Mouse (Mus musculus) forebrain, embryonic 14.5 days (tissue): Measurements from ENCODE around the gene Plekha7. TPM values are rescaled to one million over a fixed set of nuclear protein-coding genes. Genes with fewer than 3 reads are reported as not detected.

Experiments used
- ATAC-seq: fragments of 200-750 bp; cut with Nextera tagmentation; 2 replicates; pipeline ENCODE4 v1.8.0; 2017; ENCODE audit warnings: mild to moderate bottlenecking, moderate library complexity
- DNase-seq: peaks from one replicate; pipeline ENCODE4 v3.0.0-alpha.2; 2015; ENCODE audit warnings: low spot score
- H3K27ac ChIP-seq: fragments of 300-500 bp; sonication (generic); 2 replicates; pipeline ENCODE4 v1.5.1; 2014; ENCODE audit warnings: low read depth, mild to moderate bottlenecking, control low read depth, low read length, moderate library complexity
- H3K27me3 ChIP-seq: fragments of 300-500 bp; sonication (generic); replicated peaks from 2 replicates; pipeline ENCODE4 v1.6.1; 2014; ENCODE audit warnings: low read length, control low read depth, mixed read lengths; ENCODE audit not compliant: control insufficient read depth, insufficient read depth
- H3K36me3 ChIP-seq: fragments of 300-500 bp; sonication (generic); 2 replicates; pipeline ENCODE4 v1.6.1; 2014; ENCODE audit warnings: low read length, control low read depth; ENCODE audit not compliant: control insufficient read depth, insufficient read depth
- H3K4me1 ChIP-seq: fragments of 300-500 bp; sonication (generic); 2 replicates; pipeline ENCODE4 v1.6.1; 2014; ENCODE audit warnings: antibody characterized with exemption, low read length, control low read depth; ENCODE audit not compliant: control insufficient read depth, insufficient read depth
- H3K4me2 ChIP-seq: fragments of 300-500 bp; sonication (generic); 2 replicates; pipeline ENCODE4 v1.6.1; 2014; ENCODE audit warnings: mild to moderate bottlenecking, control low read depth, low read length
- H3K4me3 ChIP-seq: fragments of 300-500 bp; sonication (generic); 2 replicates; pipeline ENCODE4 v1.5.1; 2014; ENCODE audit warnings: low read depth, low read length, control low read depth
- H3K9ac ChIP-seq: fragments of 300-500 bp; sonication (generic); 2 replicates; pipeline ENCODE4 v1.6.1; 2014; ENCODE audit warnings: mild to moderate bottlenecking, low read length, control low read depth, moderate library complexity
- H3K9me3 ChIP-seq: fragments of 300-500 bp; sonication (generic); replicated peaks from 2 replicates; pipeline ENCODE4 v1.6.1; 2016; ENCODE audit warnings: low read length, control low read depth, mixed read lengths; ENCODE audit not compliant: control insufficient read depth
- WGBS: fragments of 180-500 bp; shearing (Covaris S2); extraction: QIAGEN DNeasy Blood & Tissue Kit; methylation state at CpG from one replicate; pipeline ENCODE4 v1.1.7; 2014; 5-methylcytosine and 5-hydroxymethylcytosine counted together
- polyA plus RNA-seq: library from polyadenylated mRNA; unstranded; fragments of >200 nt; fragmentation: Nextera tagmentation; extraction: Ambion mirVana; gene quantifications from 2 replicates; pipeline ENCODE4 v1.2.1, GENCODE M21; 2014

The Plekha7 gene
- polyA plus RNA-seq, 1 experiment from 2014 or later = 3.1 TPM

GRCm38 (mm10) chr7:116161544-116161943 is 146.6 kb downstream of the Plekha7 start:
- ATAC-seq = peak; percentile 68; the same call in 1 of the 2 replicates
- WGBS = 29% methylated on average over 5 of the region's 5 CpGs
- H3K36me3 ChIP-seq = 0 out of 2 replicates have a peak, but pooled peaks cover 8% of the 10 kb centered on the region
- H3K27me3 ChIP-seq = no peaks in the 10 kb centered on the region
- no peaks in the 10 kb centered on the region for H3K9me3 ChIP-seq
- H3K4me1 ChIP-seq = no peaks in the 10 kb centered on the region
- DNase-seq = peak; percentile 78
- no peak overlapping the region for H3K4me3 ChIP-seq
- no peak overlapping the region for H3K4me2 ChIP-seq
- no peak overlapping the region for H3K9ac ChIP-seq
- no peak overlapping the region for H3K27ac ChIP-seq

- H3K27ac ChIP-seq = no peak overlapping the region
- 87% methylated on average over 14 of the region's 14 CpGs for WGBS
- no peaks in the 10 kb centered on the region for H3K27me3 ChIP-seq
- 0 out of 2 replicates have a peak, but pooled peaks cover 4% of the 10 kb centered on the region for H3K36me3 ChIP-seq
- H3K4me2 ChIP-seq = no peak overlapping the region
- H3K4me1 ChIP-seq = no peaks in the 10 kb centered on the region
- no peaks in the 10 kb centered on the region for H3K9me3 ChIP-seq
- no peak for DNase-seq
- no peak overlapping the region for H3K4me3 ChIP-seq
- H3K9ac ChIP-seq = no peak overlapping the region
- ATAC-seq = no peak
Measured at GRCm38 (mm10) chr7:116156894-116157143, 151.4 kb downstream of the Plekha7 start.

GRCm38 (mm10) chr7:116156072-116156893 is 151.9 kb downstream of the Plekha7 start:
- H3K4me2 ChIP-seq = no peak overlapping the region
- 0 out of 2 replicates have a peak, but pooled peaks cover 4% of the 10 kb centered on the region for H3K36me3 ChIP-seq
- H3K9ac ChIP-seq = no peak overlapping the region
- H3K27me3 ChIP-seq = no peaks in the 10 kb centered on the region
- no peak overlapping the region for H3K4me3 ChIP-seq
- H3K4me1 ChIP-seq = no peaks in the 10 kb centered on the region
- WGBS = 82% methylated on average over 17 of the region's 17 CpGs
- DNase-seq (no peak), ATAC-seq (no peak)
- no peak overlapping the region for H3K27ac ChIP-seq
- H3K9me3 ChIP-seq = no peaks in the 10 kb centered on the region

GRCm38 (mm10) chr7:116153781-116154368 is 154.3 kb downstream of the Plekha7 start:
- Histone ChIP-seq H3K9ac (no peak overlapping the region), H3K9me3 (no peaks in the 10 kb centered on the region), H3K27ac (no peak overlapping the region), H3K4me2 (no peak overlapping the region), H3K36me3 (0 out of 2 replicates have a peak, but pooled peaks cover 4% of the 10 kb centered on the region), H3K4me3 (no peak overlapping the region), H3K27me3 (no peaks in the 10 kb centered on the region), H3K4me1 (no peaks in the 10 kb centered on the region)
- WGBS = 87% methylated on average over 2 of the region's 2 CpGs
- ATAC-seq (no peak), DNase-seq (no peak)

GRCm38 (mm10) chr7:116149568-116149967 is 158.6 kb downstream of the Plekha7 start:
- Histone ChIP-seq H3K27me3 (no peaks in the 10 kb centered on the region), H3K9me3 (no peaks in the 10 kb centered on the region), H3K4me3 (no peak overlapping the region), H3K9ac (no peak overlapping the region), H3K36me3 (no peaks in the 10 kb centered on the region), H3K4me2 (no peak overlapping the region), H3K4me1 (no peaks in the 10 kb centered on the region), H3K27ac (no peak overlapping the region)
- ATAC-seq (no peak), DNase-seq (no peak)
- WGBS = 79% methylated on average over 4 of the region's 4 CpGs

- ATAC-seq (no peak), DNase-seq (no peak)
- H3K4me3 ChIP-seq = no peak overlapping the region
- no peak overlapping the region for H3K4me2 ChIP-seq
- WGBS = 95% methylated on average over 2 of the region's 2 CpGs
- no peaks in the 10 kb centered on the region for H3K4me1 ChIP-seq
- H3K9me3 ChIP-seq = no peaks in the 10 kb centered on the region
- H3K27me3 ChIP-seq = no peaks in the 10 kb centered on the region
- H3K9ac ChIP-seq = no peak overlapping the region
- H3K27ac ChIP-seq = no peak overlapping the region
- H3K36me3 ChIP-seq = peaks cover 8% of the 10 kb centered on the region; the same call in 1 of the 2 replicates
Measured at GRCm38 (mm10) chr7:116147114-116147513, 161.1 kb downstream of the Plekha7 start.

- no peak overlapping the region for H3K9ac ChIP-seq
- no peak overlapping the region for H3K4me3 ChIP-seq
- no peak for DNase-seq
- H3K27me3 ChIP-seq = no peaks in the 10 kb centered on the region
- peaks cover 20% of the 10 kb centered on the region for H3K36me3 ChIP-seq
- H3K4me1 ChIP-seq = no peaks in the 10 kb centered on the region
- 97% methylated on average over 6 of the region's 6 CpGs for WGBS
- ATAC-seq = no peak
- no peak overlapping the region for H3K27ac ChIP-seq
- no peak overlapping the region for H3K4me2 ChIP-seq
- no peaks in the 10 kb centered on the region for H3K9me3 ChIP-seq
Measured at GRCm38 (mm10) chr7:116145030-116145429, 163.1 kb downstream of the Plekha7 start.

- Histone ChIP-seq H3K27ac (no peak overlapping the region), H3K9me3 (no peaks in the 10 kb centered on the region), H3K4me1 (no peaks in the 10 kb centered on the region), H3K36me3 (peaks cover 25% of the 10 kb centered on the region), H3K9ac (no peak overlapping the region), H3K4me3 (no peak overlapping the region), H3K4me2 (no peak overlapping the region), H3K27me3 (no peaks in the 10 kb centered on the region)
- peak; percentile 24 for DNase-seq
- WGBS = 72% methylated on average over 3 of the region's 3 CpGs
- no peak for ATAC-seq
Measured at GRCm38 (mm10) chr7:116137671-116138070, 170.5 kb downstream of the Plekha7 start.

- H3K4me3 ChIP-seq = no peak overlapping the region
- no peaks in the 10 kb centered on the region for H3K27me3 ChIP-seq
- no peak overlapping the region for H3K9ac ChIP-seq
- H3K27ac ChIP-seq = no peak overlapping the region
- H3K4me1 ChIP-seq = no peaks in the 10 kb centered on the region
- H3K36me3 ChIP-seq = peaks cover 21% of the 10 kb centered on the region
- H3K4me2 ChIP-seq = no peak overlapping the region
- DNase-seq (no peak), ATAC-seq (no peak)
- WGBS = 93% methylated on average over 12 of the region's 12 CpGs
- H3K9me3 ChIP-seq = no peaks in the 10 kb centered on the region
Measured at GRCm38 (mm10) chr7:116137149-116137548, 171.0 kb downstream of the Plekha7 start.
